Mouse (Mus musculus): ENCODE results near the gene Lrmda. TPM values are rescaled to one million over a fixed set of nuclear protein-coding genes. Genes with fewer than 3 reads are reported as not detected.

Lrmda gene
- polyA plus RNA-seq, 1 experiment from 2014 or later = not detected

DNA sequence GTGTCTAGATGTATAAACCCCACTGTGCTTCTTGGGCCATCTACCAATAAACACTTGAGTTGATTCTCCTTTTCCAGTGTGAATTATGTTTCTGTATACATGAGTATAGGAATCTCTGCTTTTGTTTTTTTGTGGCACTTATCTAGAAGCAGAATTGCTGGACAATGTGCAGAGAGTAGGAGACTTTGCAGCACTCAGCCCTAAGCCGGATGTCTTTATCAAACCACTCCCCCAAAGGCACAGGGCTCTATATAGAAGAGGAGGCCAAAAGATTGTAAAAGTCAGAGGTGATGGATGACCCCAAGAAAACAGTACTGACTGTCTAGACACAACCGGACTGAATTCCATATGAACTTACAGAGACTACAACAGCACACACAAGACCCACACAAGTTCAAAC lies 182.2 kb downstream of the Lrmda start:
- no peak for ATAC-seq (replicated peaks; ENCODE audit: low FRiP score)
- no peak overlapping the region for H3K27ac ChIP-seq (ENCODE audit: low read depth, low read length)
- H3K4me1 ChIP-seq (replicated peaks; ENCODE audit: control insufficient read depth, insufficient read depth, low read length) = no peaks in the 10 kb centered on the region
- H3K9me3 ChIP-seq (ENCODE audit: control insufficient read depth, low read length) = no peaks in the 10 kb centered on the region
- DNase-seq (ENCODE audit: low spot score) = no peak
- H3K9ac ChIP-seq (ENCODE audit: low read length) = no peak overlapping the region
- H3K36me3 ChIP-seq (ENCODE audit: control insufficient read depth, insufficient read depth, low read length) = no peaks in the 10 kb centered on the region
- 92% methylated on average over 2 of the region's 2 CpGs for WGBS
- no peak overlapping the region for H3K4me3 ChIP-seq (ENCODE audit: low read depth, low read length)
- H3K27me3 ChIP-seq (ENCODE audit: control insufficient read depth, insufficient read depth, low read length) = no peaks in the 10 kb centered on the region; the same call in 1 of the 2 replicates
- H3K4me2 ChIP-seq (ENCODE audit: low read depth, low read length, severe bottlenecking) = no peak overlapping the region

DNA sequence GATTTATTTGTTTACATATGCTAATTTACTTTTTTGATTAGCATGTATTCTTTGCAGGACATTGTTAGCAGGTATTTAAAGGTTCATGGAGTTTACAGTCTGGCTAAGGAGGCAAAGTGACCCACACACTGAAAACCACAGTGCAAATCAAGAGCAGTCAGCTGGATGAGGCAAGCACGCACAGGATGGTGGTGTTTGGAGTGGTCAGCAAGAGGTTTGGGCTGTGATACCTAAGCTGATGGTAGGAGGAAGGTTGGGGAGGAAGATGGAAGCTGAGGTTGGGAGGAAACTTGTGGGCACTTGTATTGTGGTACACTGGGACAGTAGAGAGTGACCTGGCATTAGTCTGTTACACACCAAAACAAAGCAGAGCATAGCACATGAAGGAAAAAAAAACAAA lies 191.1 kb downstream of the Lrmda start:
- no peaks in the 10 kb centered on the region for H3K9me3 ChIP-seq (ENCODE audit: control insufficient read depth, low read length)
- H3K27me3 ChIP-seq (ENCODE audit: control insufficient read depth, insufficient read depth, low read length) = 0 out of 2 replicates have a peak, but pooled peaks cover 4% of the 10 kb centered on the region
- ATAC-seq (replicated peaks; ENCODE audit: low FRiP score) (no peak), DNase-seq (ENCODE audit: low spot score) (no peak)
- H3K4me2 ChIP-seq (ENCODE audit: low read depth, low read length, severe bottlenecking) = no peak overlapping the region
- no peak overlapping the region for H3K4me3 ChIP-seq (ENCODE audit: low read depth, low read length)
- no peak overlapping the region for H3K9ac ChIP-seq (ENCODE audit: low read length)
- WGBS = 87% methylated on average over 1 of the region's 1 CpGs
- no peaks in the 10 kb centered on the region for H3K36me3 ChIP-seq (ENCODE audit: control insufficient read depth, insufficient read depth, low read length)
- peaks cover 7% of the 10 kb centered on the region; the same call in 1 of the 2 replicates for H3K4me1 ChIP-seq (replicated peaks; ENCODE audit: control insufficient read depth, insufficient read depth, low read length)
- H3K27ac ChIP-seq (ENCODE audit: low read depth, low read length) = no peak overlapping the region

DNA sequence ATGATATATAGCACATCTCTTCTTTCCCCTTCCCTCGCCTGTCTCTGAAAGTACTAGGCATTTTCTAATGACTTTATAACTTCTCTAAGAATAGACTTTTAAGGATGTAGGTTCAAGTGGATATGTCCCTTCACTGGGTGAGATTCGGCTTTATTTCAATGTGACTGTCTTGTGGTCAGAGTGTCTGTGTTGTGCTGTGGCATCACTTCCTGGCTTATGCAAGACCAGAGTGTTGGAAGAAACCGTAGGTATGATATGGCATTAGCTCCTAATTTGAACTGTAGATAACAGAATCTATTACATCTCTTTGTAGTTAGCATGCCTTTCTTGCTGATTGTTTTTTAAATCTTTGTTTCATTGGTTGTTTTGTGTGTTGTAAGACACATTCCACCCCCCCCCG lies 198.7 kb downstream of the Lrmda start:
- no peak for ATAC-seq (replicated peaks; ENCODE audit: low FRiP score)
- whole genome bisulfite sequencing = 88% methylated on average over 4 of the region's 4 CpGs
- Histone ChIP-seq H3K36me3 (ENCODE audit: control insufficient read depth, insufficient read depth, low read length) (no peaks in the 10 kb centered on the region), H3K4me3 (ENCODE audit: low read depth, low read length) (no peak overlapping the region), H3K27me3 (ENCODE audit: control insufficient read depth, insufficient read depth, low read length) (no peaks in the 10 kb centered on the region), H3K4me1 (replicated peaks; ENCODE audit: control insufficient read depth, insufficient read depth, low read length) (peaks cover 4% of the 10 kb centered on the region; the same call in 1 of the 2 replicates), H3K27ac (ENCODE audit: low read depth, low read length) (no peak overlapping the region), H3K9me3 (ENCODE audit: control insufficient read depth, low read length) (no peaks in the 10 kb centered on the region), H3K9ac (ENCODE audit: low read length) (no peak overlapping the region), H3K4me2 (ENCODE audit: low read depth, low read length, severe bottlenecking) (no peak overlapping the region)
- DNase-seq (ENCODE audit: low spot score) = no peak

- H3K4me1 ChIP-seq (replicated peaks; ENCODE audit: control insufficient read depth, insufficient read depth, low read length) = no peaks in the 10 kb centered on the region
- 81% methylated on average over 1 of the region's 1 CpGs for WGBS
- no peaks in the 10 kb centered on the region for H3K9me3 ChIP-seq (ENCODE audit: control insufficient read depth, low read length)
- H3K4me2 ChIP-seq (ENCODE audit: low read depth, low read length, severe bottlenecking) = no peak overlapping the region
- no peak overlapping the region for H3K4me3 ChIP-seq (ENCODE audit: low read depth, low read length)
- ATAC-seq (replicated peaks; ENCODE audit: low FRiP score) (no peak), DNase-seq (ENCODE audit: low spot score) (no peak)
- H3K27ac ChIP-seq (ENCODE audit: low read depth, low read length) = no peak overlapping the region
- no peaks in the 10 kb centered on the region for H3K27me3 ChIP-seq (ENCODE audit: control insufficient read depth, insufficient read depth, low read length)
- no peak overlapping the region for H3K9ac ChIP-seq (ENCODE audit: low read length)
- H3K36me3 ChIP-seq (ENCODE audit: control insufficient read depth, insufficient read depth, low read length) = no peaks in the 10 kb centered on the region
Observed at GRCm38 (mm10) chr14:22222038-22222437, 202.5 kb downstream of the Lrmda start.

GRCm38 (mm10) chr14:22222574-22222973 lies 203.1 kb downstream of the Lrmda start:
- Histone ChIP-seq H3K27ac (ENCODE audit: low read depth, low read length) (no peak overlapping the region), H3K9me3 (ENCODE audit: control insufficient read depth, low read length) (no peaks in the 10 kb centered on the region), H3K36me3 (ENCODE audit: control insufficient read depth, insufficient read depth, low read length) (no peaks in the 10 kb centered on the region), H3K4me3 (ENCODE audit: low read depth, low read length) (no peak overlapping the region), H3K4me1 (replicated peaks; ENCODE audit: control insufficient read depth, insufficient read depth, low read length) (no peaks in the 10 kb centered on the region), H3K9ac (ENCODE audit: low read length) (no peak overlapping the region), H3K27me3 (ENCODE audit: control insufficient read depth, insufficient read depth, low read length) (no peaks in the 10 kb centered on the region), H3K4me2 (ENCODE audit: low read depth, low read length, severe bottlenecking) (no peak overlapping the region)
- ATAC-seq (replicated peaks; ENCODE audit: low FRiP score) = no peak
- DNase-seq (ENCODE audit: low spot score) = no peak
- WGBS = 86% methylated on average over 3 of the region's 3 CpGs

- Histone ChIP-seq H3K4me3 (ENCODE audit: low read depth, low read length) (no peak overlapping the region), H3K4me2 (ENCODE audit: low read depth, low read length, severe bottlenecking) (no peak overlapping the region), H3K4me1 (replicated peaks; ENCODE audit: control insufficient read depth, insufficient read depth, low read length) (no peaks in the 10 kb centered on the region), H3K27me3 (ENCODE audit: control insufficient read depth, insufficient read depth, low read length) (no peaks in the 10 kb centered on the region), H3K36me3 (ENCODE audit: control insufficient read depth, insufficient read depth, low read length) (no peaks in the 10 kb centered on the region), H3K9ac (ENCODE audit: low read length) (no peak overlapping the region), H3K27ac (ENCODE audit: low read depth, low read length) (no peak overlapping the region), H3K9me3 (ENCODE audit: control insufficient read depth, low read length) (no peaks in the 10 kb centered on the region)
- no peak for ATAC-seq (replicated peaks; ENCODE audit: low FRiP score)
- WGBS = 90% methylated on average over 2 of the region's 2 CpGs
- DNase-seq (ENCODE audit: low spot score) = no peak
Observed at GRCm38 (mm10) chr14:22226205-22226604, 206.7 kb downstream of the Lrmda start.

DNA sequence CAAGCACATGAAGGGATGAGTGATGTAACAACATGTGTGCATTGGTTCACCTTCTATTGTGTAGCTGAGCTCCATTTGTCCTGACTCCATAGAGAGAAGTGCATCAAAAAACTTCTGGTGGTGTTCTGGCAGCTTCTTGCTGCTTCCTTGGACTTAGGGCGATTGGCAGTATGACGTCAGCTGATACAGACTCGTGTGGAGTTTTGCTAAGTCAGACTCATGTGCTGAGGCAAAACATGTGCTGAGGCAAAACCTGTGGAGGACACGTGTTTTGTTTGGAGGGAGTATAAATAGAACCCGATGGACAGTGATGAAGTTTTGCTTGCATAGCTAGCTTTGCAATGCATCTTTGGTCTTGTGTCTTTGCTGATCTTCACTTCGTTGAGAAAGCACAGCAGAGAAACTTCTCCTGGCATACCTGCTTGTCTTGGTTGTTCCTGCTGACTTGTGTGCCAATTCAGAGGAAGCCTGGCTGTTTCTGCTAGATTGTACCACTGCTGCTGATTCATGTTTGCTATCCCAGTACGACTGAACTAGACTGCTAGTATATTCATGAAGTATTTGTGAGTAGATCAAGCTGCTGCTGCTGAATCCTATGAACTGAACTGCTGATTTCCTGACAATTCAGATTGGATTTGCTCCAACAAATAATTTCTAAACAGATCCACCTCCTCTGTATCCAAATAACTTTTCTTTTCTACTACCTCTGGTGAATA lies 208.9 kb downstream of the Lrmda start:
- H3K36me3 ChIP-seq (ENCODE audit: control insufficient read depth, insufficient read depth, low read length) = no peaks in the 10 kb centered on the region
- no peak overlapping the region for H3K4me3 ChIP-seq (ENCODE audit: low read depth, low read length)
- ATAC-seq (replicated peaks; ENCODE audit: low FRiP score) (no peak), DNase-seq (ENCODE audit: low spot score) (no peak)
- WGBS = 84% methylated on average over 7 of the region's 7 CpGs
- no peak overlapping the region for H3K4me2 ChIP-seq (ENCODE audit: low read depth, low read length, severe bottlenecking)
- H3K9me3 ChIP-seq (ENCODE audit: control insufficient read depth, low read length) = no peaks in the 10 kb centered on the region
- H3K4me1 ChIP-seq (replicated peaks; ENCODE audit: control insufficient read depth, insufficient read depth, low read length) = no peaks in the 10 kb centered on the region
- no peak overlapping the region for H3K27ac ChIP-seq (ENCODE audit: low read depth, low read length)
- no peak overlapping the region for H3K9ac ChIP-seq (ENCODE audit: low read length)
- no peaks in the 10 kb centered on the region for H3K27me3 ChIP-seq (ENCODE audit: control insufficient read depth, insufficient read depth, low read length)

- H3K4me1 ChIP-seq (replicated peaks; ENCODE audit: control insufficient read depth, insufficient read depth, low read length) = no peaks in the 10 kb centered on the region
- WGBS = 52% methylated on average over 3 of the region's 3 CpGs
- H3K4me2 ChIP-seq (ENCODE audit: low read depth, low read length, severe bottlenecking) = no peak overlapping the region
- no peak for DNase-seq (ENCODE audit: low spot score)
- H3K27ac ChIP-seq (ENCODE audit: low read depth, low read length) = no peak overlapping the region
- no peaks in the 10 kb centered on the region for H3K36me3 ChIP-seq (ENCODE audit: control insufficient read depth, insufficient read depth, low read length)
- H3K27me3 ChIP-seq (ENCODE audit: control insufficient read depth, insufficient read depth, low read length) = 0 out of 2 replicates have a peak, but pooled peaks cover 2% of the 10 kb centered on the region
- no peak overlapping the region for H3K9ac ChIP-seq (ENCODE audit: low read length)
- H3K4me3 ChIP-seq (ENCODE audit: low read depth, low read length) = no peak overlapping the region
- no peaks in the 10 kb centered on the region for H3K9me3 ChIP-seq (ENCODE audit: control insufficient read depth, low read length)
- no peak for ATAC-seq (replicated peaks; ENCODE audit: low FRiP score)
Observed at GRCm38 (mm10) chr14:22240315-22240714, 220.8 kb downstream of the Lrmda start.

GRCm38 (mm10) chr14:22255458-22255857 lies 235.9 kb downstream of the Lrmda start:
- no peaks in the 10 kb centered on the region for H3K9me3 ChIP-seq (ENCODE audit: control insufficient read depth, low read length)

More at GRCm38 (mm10) chr14:22255458-22255857, 235.9 kb downstream of the Lrmda start:
- H3K4me2 ChIP-seq (ENCODE audit: low read depth, low read length, severe bottlenecking) = no peak overlapping the region
- DNase-seq (ENCODE audit: low spot score) (no peak), ATAC-seq (replicated peaks; ENCODE audit: low FRiP score) (no peak)
- WGBS = 94% methylated on average over 12 of the region's 12 CpGs
- H3K36me3 ChIP-seq (ENCODE audit: control insufficient read depth, insufficient read depth, low read length) = no peaks in the 10 kb centered on the region
- H3K27ac ChIP-seq (ENCODE audit: low read depth, low read length) = no peak overlapping the region
- H3K4me1 ChIP-seq (replicated peaks; ENCODE audit: control insufficient read depth, insufficient read depth, low read length) = peaks cover 7% of the 10 kb centered on the region; the same call in 1 of the 2 replicates
- no peak overlapping the region for H3K9ac ChIP-seq (ENCODE audit: low read length)
- no peak overlapping the region for H3K4me3 ChIP-seq (ENCODE audit: low read depth, low read length)
- no peaks in the 10 kb centered on the region for H3K27me3 ChIP-seq (ENCODE audit: control insufficient read depth, insufficient read depth, low read length)
